Mouse (Mus musculus) C2C12 (cell line): ENCODE measurements around the gene Ttll7.

Source experiments
- CTCF ChIP-seq: IDR thresholded peaks from one replicate; pipeline ENCODE4 v1.5.1; 2011; ENCODE audit not compliant: control insufficient read depth, insufficient read depth, insufficient read length
- MYOD1 ChIP-seq: IDR thresholded peaks from one replicate; pipeline ENCODE4 v1.6.1; 2011; ENCODE audit warnings: low read depth; ENCODE audit not compliant: control insufficient read depth, insufficient read length
- USF1 ChIP-seq: IDR thresholded peaks from one replicate; pipeline ENCODE4 v1.6.1; 2011; ENCODE audit warnings: low read depth, mild to moderate bottlenecking, control low read depth, moderate library complexity

- TF ChIP-seq MYOD1 = no peak
- no peak for TF ChIP-seq USF1
- TF ChIP-seq CTCF = no peak
Measured at GRCm38 (mm10) chr3:146936888-146937287, 84.7 kb downstream of the Ttll7 start.
